Mouse (Mus musculus): ENCODE measurements around the gene BC147527. TPM values are rescaled to one million over a fixed set of nuclear protein-coding genes. Genes with fewer than 3 reads are reported as not detected.
"Not testable (repeated sequence)": the region's sequence is repeated elsewhere in the genome, so short reads cannot be mapped to it uniquely, and the experiment has no call there.

The BC147527 gene
- not detected for total RNA-seq (2021)
- long read RNA-seq, experiment 1, result 0 reads
- long read RNA-seq, experiment 2, result 0 reads

DNA sequence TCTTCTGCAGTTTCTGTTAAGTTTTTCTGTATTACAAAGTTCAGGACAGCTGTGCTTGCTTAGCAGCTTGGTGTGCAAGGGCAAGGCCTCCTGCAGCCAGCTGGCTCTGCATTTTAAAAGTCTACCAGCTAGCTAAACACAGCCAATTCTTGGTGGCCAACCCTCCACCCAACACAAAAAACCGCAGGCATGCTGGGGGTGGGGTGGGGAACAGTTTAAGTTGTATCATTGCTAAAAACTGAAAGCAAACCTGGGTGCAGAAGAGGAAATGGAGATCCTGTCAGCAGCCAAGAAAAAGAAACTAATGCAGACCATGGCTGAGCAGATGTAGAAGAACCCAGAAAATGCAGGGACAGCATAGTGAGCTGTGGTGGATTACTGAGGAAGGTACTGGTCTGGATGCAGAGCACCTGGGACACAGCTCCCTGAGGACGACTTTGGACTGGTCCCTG is at the start of gene BC147527:
TSS of gene BC147527 (plus strand) at position 402 of the 452 bp plus-strand sequence.
- DNase-seq (ENCODE audit: low spot score in 2 of 2), result no peak
- intact Hi-C loops (cut with DNase I), result no loop called here

GRCm38 (mm10) chr13:120251208-120251924 is 48.8 kb upstream of the BC147527 start:
- DNase-seq (ENCODE audit: low spot score in 2 of 2); intact Hi-C loops (cut with DNase I): not testable (repeated sequence)

DNA sequence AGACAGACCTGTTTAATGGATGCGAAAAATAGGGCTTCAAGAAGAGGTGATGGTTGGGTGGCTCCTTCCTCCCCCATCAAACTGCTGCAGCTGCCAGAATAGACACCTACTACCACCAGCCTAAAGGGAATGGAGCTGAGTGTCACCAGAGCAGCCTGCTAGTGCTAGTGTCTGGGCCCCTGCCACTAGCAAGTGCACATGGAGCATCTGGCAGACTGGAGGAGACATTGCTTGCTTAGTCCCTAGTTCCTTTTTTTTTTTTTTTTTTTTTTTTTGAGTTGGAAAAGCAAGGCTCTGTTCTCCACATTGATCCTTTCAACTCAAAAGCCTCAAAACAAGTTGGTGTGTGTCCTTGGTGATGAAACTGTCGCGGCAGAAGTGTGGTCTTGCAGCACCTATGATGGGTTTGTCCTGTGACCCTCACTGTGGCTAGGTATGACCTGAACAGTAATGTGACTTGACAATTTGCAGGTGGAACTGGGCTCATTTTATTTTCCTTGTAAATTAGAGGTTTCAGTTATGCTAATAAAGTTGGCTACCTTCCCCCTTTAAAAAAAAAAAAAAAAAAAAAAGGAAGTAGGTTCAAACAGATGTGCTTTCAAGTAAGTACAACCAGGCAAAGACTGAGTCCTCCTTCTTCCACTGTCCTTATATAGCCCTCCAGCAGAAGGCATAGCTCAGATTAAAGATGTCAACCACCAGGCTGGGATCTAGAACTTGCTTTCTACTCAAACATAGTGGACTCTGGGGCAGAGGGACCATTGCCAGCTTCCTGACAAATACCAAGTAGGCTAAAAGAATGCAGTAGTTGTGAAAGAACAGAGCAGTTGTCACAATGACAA is 41.2 kb upstream of the BC147527 start:
- intact Hi-C loops (cut with DNase I); DNase-seq (ENCODE audit: low spot score in 2 of 2): not testable (repeated sequence)

DNA sequence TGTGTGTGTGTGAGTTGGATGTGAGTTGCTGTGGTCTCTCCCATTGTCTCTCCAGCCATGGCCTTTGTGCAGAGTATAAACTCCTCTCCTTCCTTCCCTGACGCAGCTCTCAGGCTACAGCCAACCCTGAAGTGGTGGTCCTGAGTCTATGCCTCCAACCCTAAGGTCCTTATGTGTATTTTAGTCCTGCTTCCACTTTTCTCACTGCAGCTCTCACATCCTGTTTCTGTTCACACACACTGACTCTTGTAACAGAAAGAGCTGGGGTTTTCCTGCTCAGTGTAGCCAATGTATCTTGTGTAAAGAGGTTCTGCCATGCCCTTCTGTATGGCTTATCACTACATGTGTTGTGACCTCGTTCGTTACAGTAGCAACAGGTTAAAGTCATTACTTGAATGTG is 40.5 kb upstream of the BC147527 start:
- DNase-seq (ENCODE audit: low spot score in 2 of 2); intact Hi-C loops (cut with DNase I): not testable (repeated sequence)

DNA sequence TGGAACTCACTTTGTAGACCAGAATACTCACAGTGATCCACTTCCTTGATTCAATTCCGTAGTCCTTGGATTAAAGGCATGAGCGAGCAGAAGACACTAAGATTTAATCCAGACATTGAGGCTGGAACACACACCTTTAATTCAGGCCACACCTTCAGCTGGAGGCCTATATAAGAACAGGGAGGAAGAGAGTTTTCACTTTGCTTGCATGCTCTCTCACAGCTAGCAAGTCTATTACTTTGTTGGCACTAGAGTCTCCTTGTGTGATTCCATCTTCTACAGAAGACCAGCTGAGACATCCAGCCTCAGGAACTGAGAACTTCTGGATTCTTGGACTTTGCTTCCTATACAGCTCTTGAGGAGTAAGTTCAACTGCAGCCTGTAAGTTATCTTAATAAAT is 37.3 kb upstream of the BC147527 start, which contains the start of gene AF067061:
TSS of gene AF067061 (plus strand) at position 245 of the 400 bp plus-strand sequence.
- DNase-seq (ENCODE audit: low spot score in 2 of 2); intact Hi-C loops (cut with DNase I): not testable (repeated sequence)

DNA sequence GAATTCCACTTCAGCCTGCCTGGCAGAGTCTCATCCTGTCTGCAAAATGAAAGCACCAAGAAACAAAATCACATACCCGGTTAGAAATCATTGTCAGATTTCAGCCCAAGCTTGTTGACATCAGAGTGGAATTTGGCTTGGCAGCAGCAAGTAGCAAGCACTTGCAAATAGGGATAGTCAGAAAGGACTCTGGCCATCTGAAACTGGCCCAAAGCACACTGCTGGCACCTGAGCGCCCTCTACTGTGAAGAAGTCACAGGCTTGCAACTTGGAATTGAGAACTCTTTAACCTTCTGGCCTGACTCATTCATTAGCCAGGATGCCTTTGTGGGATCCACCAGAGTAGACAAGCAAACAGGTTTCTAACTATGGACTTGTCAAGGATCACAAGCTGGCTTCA is 22.4 kb upstream of the BC147527 start:
- DNase-seq (ENCODE audit: low spot score in 2 of 2); intact Hi-C loops (cut with DNase I): not testable (repeated sequence)

- DNase-seq (ENCODE audit: low spot score in 2 of 2), result no peak
- intact Hi-C loops (cut with DNase I), result no loop called here
These were observed 21.4 kb upstream of the BC147527 start for GRCm38 (mm10) chr13:120278784-120279183.

DNA sequence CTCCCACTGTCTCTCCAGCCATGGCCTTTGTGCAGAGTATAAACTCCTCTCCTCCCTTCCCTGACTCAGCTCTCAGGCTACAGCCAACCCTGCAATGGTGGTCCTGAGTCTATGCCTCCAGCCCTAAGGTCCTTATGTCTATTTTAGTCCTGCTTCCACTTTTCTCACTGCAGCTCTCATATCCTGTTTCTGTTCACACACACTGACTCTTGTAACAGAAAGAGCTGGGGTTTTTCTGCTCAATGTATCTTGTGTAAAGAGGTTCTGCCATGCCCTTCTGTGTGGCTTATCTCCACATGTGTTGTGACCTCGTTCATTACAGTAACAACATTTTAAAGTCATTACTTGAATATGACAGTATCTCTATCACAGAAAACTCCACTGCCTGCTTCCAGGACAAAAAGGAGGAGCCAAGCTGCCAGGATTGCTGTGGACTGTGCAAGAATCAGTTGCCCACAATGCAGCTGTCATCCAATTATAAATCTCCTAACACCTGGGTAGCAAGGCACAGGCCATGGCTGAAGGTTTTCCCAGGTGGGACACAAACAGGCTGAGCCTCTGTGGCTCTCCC is 783 bp upstream of the BC147527 start:
- DNase-seq (ENCODE audit: low spot score in 2 of 2), result no peak
- intact Hi-C loops (cut with DNase I), result no loop called here

GRCm38 (mm10) chr13:120300853-120301252 is 661 bp downstream of the BC147527 start:
- no peak for DNase-seq (ENCODE audit: low spot score in 2 of 2)
- intact Hi-C loops (cut with DNase I), result no loop called here

- no peak for DNase-seq (ENCODE audit: low spot score in 2 of 2)
These were observed 10.6 kb downstream of the BC147527 start for GRCm38 (mm10) chr13:120310749-120311148.

DNA sequence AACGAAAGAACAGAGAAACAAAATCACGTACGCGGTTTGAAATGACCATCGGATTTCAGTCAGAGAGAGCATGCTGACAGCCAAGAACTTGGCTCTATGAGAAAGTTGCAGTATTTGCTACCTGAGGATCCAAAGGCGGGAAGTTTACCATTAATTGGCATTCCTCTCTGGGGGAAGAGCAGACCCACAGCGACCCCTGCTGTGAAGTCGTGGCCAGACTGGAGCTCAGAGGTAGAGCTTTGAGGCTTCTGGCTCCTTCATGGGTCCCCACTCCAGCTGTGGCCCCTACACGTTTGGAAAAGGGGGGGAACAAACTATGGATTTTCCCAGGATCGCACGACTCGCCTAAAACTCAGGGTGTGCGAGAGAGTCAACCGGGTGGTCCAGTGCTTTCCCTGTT is 13.4 kb downstream of the BC147527 start:
- DNase-seq (ENCODE audit: low spot score in 2 of 2), result no peak
- intact Hi-C loops (cut with DNase I), result no loop called here

More at GRCm38 (mm10) chr13:120310749-120311148, 10.6 kb downstream of the BC147527 start:
- intact Hi-C loops (cut with DNase I), result no loop called here

- intact Hi-C loops (cut with DNase I); DNase-seq (ENCODE audit: low spot score in 2 of 2): not testable (repeated sequence)
These were observed 16.4 kb downstream of the BC147527 start, which contains the start of gene Tcstv3 for GRCm38 (mm10) chr13:120316578-120316977. Tcstv3 (plus strand) TSS chr13:120316878.

DNA sequence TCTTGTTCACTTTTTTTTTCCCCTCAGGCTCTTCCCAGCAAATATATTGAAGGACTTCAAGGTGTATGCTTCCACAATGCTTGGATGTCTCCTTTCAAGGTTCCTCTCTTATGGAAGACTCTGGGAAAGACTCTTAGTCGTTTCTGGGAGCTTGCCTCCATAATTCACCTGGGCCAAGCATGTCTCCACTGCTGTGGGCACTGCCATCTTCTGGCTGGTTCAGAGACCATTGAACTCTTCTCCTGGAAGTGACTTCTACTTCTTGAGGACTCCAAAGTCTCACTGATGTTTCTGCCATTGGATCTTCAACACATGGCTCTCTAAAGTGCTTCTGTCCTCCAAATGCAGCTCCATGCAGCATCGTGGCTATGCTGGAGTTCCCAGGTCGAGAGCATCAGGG is 20.0 kb downstream of the BC147527 start:
- no peak for DNase-seq (ENCODE audit: low spot score in 2 of 2)
- intact Hi-C loops (cut with DNase I), result no loop called here

GRCm38 (mm10) chr13:120320721-120321120 is 20.5 kb downstream of the BC147527 start:
- DNase-seq (ENCODE audit: low spot score in 2 of 2), result no peak
- intact Hi-C loops (cut with DNase I), result no loop called here

Other genes starting within 250 kb of the BC147527 start
- gene Gm21188, start 248.2 kb upstream of the BC147527 start, total RNA-seq (2021), result not detected
- gene Gm20767, start 160.1 kb upstream of the BC147527 start, total RNA-seq (2021), result not detected
- not detected for gene Gm21818, start 128.0 kb upstream of the BC147527 start, total RNA-seq (2021)
- not detected for gene Gm21762, start 84.4 kb upstream of the BC147527 start, total RNA-seq (2021)
- gene Gm21731, start 61.3 kb upstream of the BC147527 start, total RNA-seq (2021), result not detected
- gene AF067061, start 37.3 kb upstream of the BC147527 start, total RNA-seq (2021), result not detected
- not detected for gene Tcstv3, start 16.5 kb downstream of the BC147527 start, total RNA-seq (2021)